Mouse (Mus musculus) left cerebral cortex, postnatal 14 days (tissue): ENCODE results near the gene Gm45753. TPM values are rescaled to one million over a fixed set of nuclear protein-coding genes. Genes with fewer than 3 reads are reported as not detected.
"Not testable (repeated sequence)": the region's sequence is repeated elsewhere in the genome, so short reads cannot be mapped to it uniquely, and the experiment has no call there.

ENCODE experiments used
- DNase-seq, 2 experiments: peaks; one replicate each; pipeline ENCODE4 v3.0.0; 2021 to 2022; ENCODE audit warnings: low spot score in 2 of 2, mixed read lengths in 1 of 2
- intact Hi-C: fragments of 180-260 bp; cut with DNase I; formaldehyde crosslinking; loops from one replicate; pipeline ENCODE4 v1.15.1; 2025
- long read RNA-seq, 2 experiments: library from polyadenylated mRNA; stranded (forward); transcript quantifications; one replicate each; pipeline ENCODE4 v2.0.0; 2021
- total RNA-seq, 2 experiments: library from RNA; stranded (reverse); gene quantifications; 2 replicates each; pipeline ENCODE4 v1.2.3; 2021

Gm45753 gene
- not detected for total RNA-seq
- long read RNA-seq, experiment 1: 0 reads
- long read RNA-seq, experiment 2: 0 reads

GRCm38 (mm10) chr8:45308366-45308765 lies at the start of gene Gm45753:
Gm45753 (minus strand) TSS chr8:45308466.
- intact Hi-C loops: no loop called here
- no peak for DNase-seq

- intact Hi-C loops: no loop called here
Observed at GRCm38 (mm10) chr8:45355809-45356208, 47.5 kb upstream of the Gm45753 start.

GRCm38 (mm10) chr8:45345031-45345430 lies 36.8 kb upstream of the Gm45753 start:
- peak; percentile 65 to 70 for DNase-seq
- intact Hi-C loops: no loop called here

More at GRCm38 (mm10) chr8:45355809-45356208, 47.5 kb upstream of the Gm45753 start:
- DNase-seq: no peak

DNA sequence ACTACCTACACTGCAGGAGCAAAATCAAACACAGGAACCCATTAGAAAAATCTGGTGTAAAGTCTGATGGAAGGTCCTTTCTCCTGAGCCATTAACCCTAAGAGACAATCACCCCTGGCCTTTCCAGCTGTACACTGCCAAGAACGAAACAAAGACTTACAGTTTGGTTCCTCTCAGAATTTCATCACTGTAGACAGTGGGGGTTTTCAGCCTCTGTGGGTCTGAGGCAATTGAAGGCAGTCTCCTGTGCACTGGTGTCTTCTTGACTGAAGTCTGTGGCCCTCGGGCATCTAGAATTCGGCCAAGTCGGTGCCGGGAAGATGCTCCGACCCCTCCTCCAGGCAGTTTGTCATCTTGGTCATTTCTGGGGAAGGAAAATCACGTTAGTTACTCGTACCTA lies 36.0 kb upstream of the Gm45753 start:
- no peak for DNase-seq
- intact Hi-C loops: no loop called here

GRCm38 (mm10) chr8:45341630-45342628 lies 33.7 kb upstream of the Gm45753 start:
- DNase-seq: no peak
- intact Hi-C loops: no loop called here

DNA sequence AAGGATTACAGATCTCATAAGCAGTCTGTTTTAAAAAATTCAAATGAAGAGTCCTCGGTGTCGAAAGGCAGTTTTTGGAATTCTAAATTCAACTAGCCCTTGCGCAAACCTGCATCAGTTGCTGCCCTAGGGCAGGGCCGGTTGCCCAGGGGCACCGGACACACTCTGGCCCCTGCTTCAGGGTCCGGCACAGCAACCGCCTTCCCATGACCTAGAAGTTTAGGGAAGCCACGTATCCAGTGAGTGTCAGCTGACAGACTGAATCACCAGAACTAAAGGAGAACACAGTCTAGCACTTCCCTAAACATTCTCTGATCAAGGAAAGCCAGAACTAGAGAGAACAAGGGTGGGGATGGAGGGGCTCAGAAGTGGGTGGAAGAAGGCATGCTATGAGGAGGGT lies 25.2 kb upstream of the Gm45753 start:
- intact Hi-C loops: no loop called here

GRCm38 (mm10) chr8:45332685-45333409 lies 24.6 kb upstream of the Gm45753 start, which contains the start of gene Cyp4v3:
Cyp4v3 (minus strand) TSS chr8:45333216.
- intact Hi-C loops: no loop called here
- DNase-seq: peak; percentile 29 to 53

More for the DNA sequence above, 25.2 kb upstream of the Gm45753 start:
- peak in 1 of 2 experiments; percentile 9 for DNase-seq

- intact Hi-C loops: no loop called here
- DNase-seq: no peak
Observed at GRCm38 (mm10) chr8:45330856-45331255, 22.6 kb upstream of the Gm45753 start.

DNA sequence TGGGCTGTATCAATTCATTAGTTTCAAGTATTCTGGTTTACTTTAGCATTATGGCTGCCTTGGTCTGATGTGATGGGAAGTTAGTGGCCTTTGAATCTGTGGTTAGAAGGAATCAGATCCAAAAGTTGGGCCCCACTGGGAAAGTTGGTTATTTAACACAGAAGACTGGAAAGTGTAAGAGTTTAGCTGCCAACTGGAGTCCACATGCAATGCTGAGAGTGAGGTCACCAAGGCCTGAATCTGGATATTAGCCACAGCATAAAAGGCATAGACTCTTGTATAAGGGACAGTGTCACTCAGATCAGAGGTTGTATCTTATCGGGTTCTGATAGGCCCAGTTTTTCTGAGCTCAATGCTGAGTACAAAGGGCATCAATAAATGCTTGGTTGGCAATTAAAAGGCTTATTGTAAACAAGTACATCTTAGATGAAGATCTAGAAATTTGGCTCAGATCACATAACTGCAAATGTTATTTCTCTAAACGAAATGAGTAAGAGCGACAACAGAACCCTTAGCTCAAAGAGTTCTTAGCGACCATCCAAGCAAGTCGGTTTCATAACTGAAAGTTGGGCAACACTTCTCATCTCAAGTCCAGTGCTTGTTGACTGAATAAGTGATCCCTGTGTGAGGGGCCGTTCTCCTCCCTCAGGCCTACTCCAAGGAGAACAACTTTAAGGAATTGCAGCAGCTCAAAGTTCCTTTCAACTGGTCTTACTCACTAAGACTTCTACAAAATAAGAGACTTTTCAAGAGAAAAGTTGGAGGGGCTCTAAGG lies 21.1 kb upstream of the Gm45753 start:
- intact Hi-C loops: no loop called here
- no peak for DNase-seq

DNA sequence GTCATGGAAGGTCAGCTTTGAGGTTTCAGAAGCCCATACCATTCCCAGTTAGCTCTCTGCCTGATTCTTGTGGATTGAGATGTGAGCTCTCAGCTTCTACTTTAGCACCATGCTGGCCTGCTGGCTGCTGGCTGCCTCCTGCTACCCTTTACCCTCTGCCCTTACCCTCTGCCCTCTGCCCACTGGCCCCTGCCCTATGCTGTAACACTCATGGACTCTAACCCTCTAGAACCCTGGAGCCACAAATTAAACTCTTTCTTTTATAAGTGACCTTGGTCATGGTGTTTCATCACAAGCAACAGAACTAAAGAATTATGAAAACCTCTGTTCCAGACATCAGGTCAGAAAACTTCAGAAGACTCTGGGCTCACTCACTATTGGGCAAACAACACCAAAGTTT lies 18.8 kb upstream of the Gm45753 start:
- intact Hi-C loops, DNase-seq: not testable (repeated sequence)

- intact Hi-C loops: no loop called here
- no peak for DNase-seq
Observed at GRCm38 (mm10) chr8:45324151-45324550, 15.9 kb upstream of the Gm45753 start.

DNA sequence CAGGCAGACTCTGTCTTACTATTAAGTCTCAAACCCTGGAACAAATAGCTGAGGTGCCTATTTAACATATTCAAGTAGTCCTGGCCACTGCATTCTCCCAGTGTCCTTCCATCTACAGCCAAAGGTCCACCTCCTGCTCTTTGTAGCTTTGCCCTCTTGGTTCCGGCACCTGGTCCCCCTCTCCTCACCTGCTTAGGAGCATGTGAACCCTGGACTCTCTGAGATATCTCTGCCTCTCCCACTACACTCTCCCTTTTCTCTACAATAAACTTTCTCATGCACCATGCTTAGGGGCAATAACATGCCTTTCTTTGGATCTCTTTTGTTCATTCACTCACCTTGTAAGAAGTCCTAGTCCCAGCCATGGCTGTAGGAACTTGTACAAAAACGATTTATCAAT lies 13.1 kb upstream of the Gm45753 start:
- intact Hi-C loops: no loop called here
- DNase-seq: no peak

DNA sequence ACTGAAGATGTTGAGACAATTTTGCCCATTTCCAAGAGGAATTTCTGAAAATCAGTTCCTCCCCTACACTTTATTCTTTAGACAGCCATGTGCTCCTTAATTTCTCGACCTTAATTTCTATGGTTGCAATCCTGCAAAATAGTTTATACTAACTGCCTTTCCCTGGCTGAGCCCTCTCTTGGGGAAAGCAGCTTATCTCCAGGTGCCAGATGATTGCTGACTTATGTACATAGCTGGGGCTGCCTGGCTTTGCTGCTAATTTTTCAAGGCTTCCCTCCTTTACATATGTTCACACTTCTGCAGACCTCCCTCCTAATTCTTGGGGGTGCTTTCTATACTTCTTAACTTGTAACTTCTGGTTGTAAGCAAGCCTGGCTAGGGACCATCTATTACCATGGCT lies 12.7 kb upstream of the Gm45753 start:
- intact Hi-C loops: no loop called here
- no peak for DNase-seq

DNA sequence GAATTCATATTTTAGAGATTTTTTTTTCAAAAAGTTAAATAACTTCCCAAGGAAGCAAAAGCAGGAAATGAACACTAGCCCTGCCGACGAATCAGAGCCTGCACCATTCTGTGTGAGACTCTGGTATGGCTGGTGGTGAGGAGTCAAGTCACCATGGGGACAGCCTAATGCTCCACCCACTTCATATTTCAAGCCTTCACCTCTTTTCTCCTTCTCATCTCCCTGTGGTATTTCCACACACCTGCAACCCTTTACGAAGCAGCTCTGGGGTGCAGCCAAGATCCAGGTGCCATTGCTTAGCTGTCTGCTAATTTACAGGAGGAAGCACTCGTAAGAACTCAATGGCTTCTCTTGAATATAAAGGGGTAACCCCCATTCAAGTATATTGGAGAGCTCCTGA lies 2.7 kb upstream of the Gm45753 start:
- DNase-seq: no peak
- intact Hi-C loops: no loop called here

DNA sequence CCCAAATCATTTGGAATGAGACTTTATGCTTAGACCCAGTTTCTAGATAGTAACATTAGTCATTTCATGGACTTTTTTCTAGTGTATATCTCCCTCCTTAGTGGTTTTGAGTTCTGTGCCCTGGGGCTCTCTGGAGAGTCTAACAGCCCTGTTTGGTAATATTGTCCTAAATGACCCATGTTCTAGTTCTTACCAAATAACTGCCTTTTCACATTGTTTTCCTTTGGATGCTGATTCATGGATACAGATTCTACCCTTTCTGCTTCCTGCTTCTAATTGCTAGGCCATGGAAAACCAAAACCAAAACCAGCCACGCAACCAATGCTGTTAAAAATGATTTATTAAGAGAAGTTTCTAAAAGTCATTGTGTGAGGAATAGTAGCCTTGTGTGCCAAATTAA lies 2.8 kb downstream of the Gm45753 start:
- intact Hi-C loops: no loop called here
- no peak for DNase-seq

DNA sequence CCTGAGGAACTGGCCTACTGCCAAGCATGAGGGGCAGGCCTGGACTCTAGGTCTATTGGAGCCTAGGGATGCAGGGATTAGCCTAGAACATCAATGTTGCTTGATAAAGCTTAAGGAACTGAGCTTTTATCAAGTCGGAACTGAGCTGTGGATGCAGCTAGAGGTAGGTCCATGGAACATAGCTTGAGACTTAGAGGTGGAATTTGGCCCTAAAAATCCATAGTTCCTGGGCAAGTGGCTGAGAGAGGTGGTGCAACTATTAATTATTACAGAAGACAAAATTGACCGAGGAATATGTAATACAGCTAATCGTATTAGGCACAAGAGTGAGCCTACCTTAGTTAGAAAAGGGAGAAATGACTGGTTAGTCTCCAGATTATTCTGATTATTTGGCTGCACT lies 3.9 kb downstream of the Gm45753 start:
- intact Hi-C loops: no loop called here
- DNase-seq: no peak

- intact Hi-C loops: no loop called here
- no peak for DNase-seq
Observed at GRCm38 (mm10) chr8:45302390-45302789, 5.9 kb downstream of the Gm45753 start.

DNA sequence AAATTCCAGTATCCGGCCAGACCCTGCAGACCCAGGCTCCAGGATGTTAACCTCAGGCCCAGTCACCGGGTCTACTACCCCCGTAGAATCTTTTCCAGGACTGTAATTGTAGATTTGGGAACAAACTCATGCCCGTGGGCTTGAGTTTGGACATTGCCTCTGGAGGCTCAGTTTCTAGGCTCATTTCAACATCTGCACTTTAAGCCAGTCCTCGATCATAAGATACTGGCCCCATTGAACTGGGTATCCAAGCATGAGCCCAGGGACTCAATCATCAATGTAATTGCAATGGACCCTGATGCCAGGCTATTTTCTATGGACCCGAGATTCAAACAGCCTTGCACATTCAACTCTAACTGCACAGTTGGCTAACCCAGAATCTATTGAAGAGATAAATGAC lies 13.0 kb downstream of the Gm45753 start:
- DNase-seq: no peak
- intact Hi-C loops: no loop called here

GRCm38 (mm10) chr8:45294687-45295086 lies 13.6 kb downstream of the Gm45753 start, which contains the start of gene Klkb1:
Klkb1 (minus strand) TSS chr8:45294859.
- no peak for DNase-seq
- intact Hi-C loops: no loop called here
